Comparison of ENCODE assay signal across 8 mouse cellular contexts in genomic region chr12:74009448-74009911, GRCm38 (mm10). TPM values are rescaled to one million over a fixed set of nuclear protein-coding genes. Genes with fewer than 3 reads are reported as not detected.
DNase-seq lines count a peak whose midpoint lies in the region; ATAC-seq and TF ChIP-seq lines count a peak whose summit lies in the region.

No protein-coding gene starts in this region.

- H3K27ac ChIP-seq in kidney, adult 2 months (ENCODE audit: insufficient read depth, low read depth, low read length), result no peak overlapping the region
- no peak overlapping the region for H3K27ac ChIP-seq in kidney, embryonic 16.5 days (ENCODE audit: low read length)

- no peak; the same call in 1 of the 2 replicates for ATAC-seq in kidney, embryonic 16.5 days (ENCODE audit: low FRiP score, low TSS enrichment)

- 21% methylated on average over 8 of the region's 8 CpGs for WGBS in kidney, adult 2 months
- 23% methylated on average over 8 of the region's 8 CpGs for WGBS in kidney, embryonic 16.5 days

- intact Hi-C loops in left cerebral cortex, postnatal 4 days (cut with DNase I), result no loop called here

- TF ChIP-seq POLR2A in kidney, adult 2 months (IDR thresholded peaks at IDR 0.05; ENCODE audit: low read depth, low read length), result no peak

- no peaks in the 10 kb centered on the region for H3K27me3 ChIP-seq in kidney, adult 2 months (replicated peaks; ENCODE audit: control insufficient read depth, insufficient read depth, low read length)
- H3K27me3 ChIP-seq in kidney, embryonic 16.5 days (ENCODE audit: insufficient read depth, low read length), result no peaks in the 10 kb centered on the region

- no peak overlapping the region for H3K4me3 ChIP-seq in kidney, adult 2 months (ENCODE audit: insufficient read depth, low read depth, low read length)
- no peak overlapping the region for H3K4me3 ChIP-seq in kidney, embryonic 16.5 days (ENCODE audit: low read length)

- DNase-seq in kidney, adult 2 months, result peak; percentile 24
- DNase-seq in NIH3T3 (ENCODE audit: low read depth), result peak; percentile 78
- peak; percentile 27 to 53 for DNase-seq in cerebellum, postnatal 36 days
- peak; percentile 45 for DNase-seq in heart, postnatal 4 days
- peak; percentile 47 for DNase-seq in left cerebral cortex, postnatal 4 days
- DNase-seq in naive thymus-derived CD4-positive, alpha-beta T cell, adult 2 months (ENCODE audit: low read depth), result peak; percentile 59
- peak; percentile 19 to 29 for DNase-seq in thymus, postnatal 36 days

- H3K9me3 ChIP-seq in kidney, embryonic 16.5 days (ENCODE audit: low read length), result no peaks in the 10 kb centered on the region

- no peak overlapping the region for H3K4me2 ChIP-seq in kidney, embryonic 16.5 days (replicated peaks; ENCODE audit: low read depth, low read length)

- H3K4me1 ChIP-seq in kidney, adult 2 months (ENCODE audit: control insufficient read depth, insufficient read depth, low read length), result no peaks in the 10 kb centered on the region; the same call in 1 of the 2 replicates
- H3K4me1 ChIP-seq in kidney, embryonic 16.5 days (ENCODE audit: insufficient read depth, low read length), result no peaks in the 10 kb centered on the region

- TF ChIP-seq CTCF in kidney, adult 2 months (conservative IDR thresholded peaks at IDR 0.05; ENCODE audit: insufficient read depth, insufficient read length, low read depth, low read length), result peak; percentile 82

- no peak overlapping the region for H3K9ac ChIP-seq in kidney, embryonic 16.5 days (replicated peaks; ENCODE audit: low read length)

- H3K36me3 ChIP-seq in kidney, adult 2 months (ENCODE audit: control insufficient read depth, insufficient read depth, low read length), result no peaks in the 10 kb centered on the region
- no peaks in the 10 kb centered on the region for H3K36me3 ChIP-seq in kidney, embryonic 16.5 days (ENCODE audit: insufficient read depth, low read length)

RNA-seq across cellular contexts. Expression of gene Syt16, which starts 12.0 kb away (rescaled TPM):
- 0.02 and 0.04 TPM in 2 replicates for polyA plus RNA-seq in kidney, adult 2 months (2012; rRNA removed)
- 1.1 and 1.4 TPM in 2 replicates for polyA plus RNA-seq in kidney, embryonic 16.5 days (2015; fragmentation: Nextera tagmentation; extraction: Ambion mirVana)
- total RNA-seq in heart, postnatal 4 days (2021), result under 1 TPM in 1 of 2 experiments, not detected in 1; 0.05 TPM
- 100 to 1,000 TPM; 107 TPM for total RNA-seq in left cerebral cortex, postnatal 4 days (2021)

RNA-seq across cellular contexts. Expression of gene Snapc1, which starts 45.2 kb away (rescaled TPM):
- polyA plus RNA-seq in kidney, adult 2 months (2012; rRNA removed), result 8.2 and 9.2 TPM in 2 replicates
- 22.3 and 22.8 TPM in 2 replicates for polyA plus RNA-seq in kidney, embryonic 16.5 days (2015; fragmentation: Nextera tagmentation; extraction: Ambion mirVana)
- total RNA-seq in heart, postnatal 4 days (2021), result 10 to 100 TPM; 10.7 to 11.2 TPM
- 10 to 100 TPM; 31.6 to 37.1 TPM for total RNA-seq in left cerebral cortex, postnatal 4 days (2021)

Comparison
In these comparisons a context has a peak if more than half of its experiments do, and no peak if none do; other contexts are left out.
1. DNase-seq: peak in every context shown above with its lines; median percentile 78 in NIH3T3; 59 in naive thymus-derived CD4-positive, alpha-beta T cell, adult 2 months; 47 in left cerebral cortex, postnatal 4 days; 45 in heart, postnatal 4 days; 40 in cerebellum, postnatal 36 days; 24 in kidney, adult 2 months; 24 in thymus, postnatal 36 days.
2. RNA of gene Syt16, which starts 12.0 kb away (total RNA-seq): 107 TPM in left cerebral cortex, postnatal 4 days; 0.05 TPM in heart, postnatal 4 days; every median in the first group is over 100 times any median in the second.